Mouse (Mus musculus) T-helper 2 cell (primary cell): ENCODE measurements around the gene Srpk3.
"Not testable (repeated sequence)": the region's sequence is repeated elsewhere in the genome, so short reads cannot be mapped to it uniquely, and the experiment has no call there.

Source experiments
- in situ Hi-C: fragments of 300-600 bp; cut with MboI, MseI; formaldehyde crosslinking; loops from one replicate; pipeline ENCODE4 v1.15.1; 2025; ENCODE audit warnings: high pct_unique_total_duplicates

Srpk3 gene

DNA sequence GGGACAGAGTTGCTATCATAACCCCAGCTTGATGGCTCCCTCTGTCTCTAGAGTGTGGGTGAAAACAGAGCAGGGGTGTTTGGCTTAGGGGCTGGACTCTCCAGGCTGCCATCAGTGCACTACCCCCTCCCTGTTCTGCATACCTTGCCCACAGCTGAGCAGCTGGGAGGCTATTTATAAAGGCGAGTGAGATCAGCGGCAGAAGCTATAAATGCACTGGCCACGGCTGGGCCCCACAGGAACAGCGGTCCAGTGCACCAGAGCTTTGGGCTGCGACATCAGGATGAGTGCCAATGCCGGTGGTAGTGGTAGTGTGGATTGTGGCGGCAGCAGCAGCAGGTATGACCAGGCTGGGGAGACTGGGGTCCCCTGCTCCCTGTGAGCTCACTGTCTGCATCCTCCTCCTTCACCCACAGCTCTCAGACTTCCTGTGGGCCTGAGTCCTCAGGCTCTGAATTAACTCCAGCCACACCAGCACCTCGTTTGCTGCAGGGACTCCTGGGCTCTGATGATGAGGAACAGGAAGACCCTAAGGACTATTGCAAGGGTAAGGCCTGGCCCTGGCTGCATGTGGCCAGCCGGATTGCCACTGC, at the start of gene Srpk3:
Srpk3 (plus strand) TSS at position 238 of the 593 bp plus-strand sequence.
- in situ Hi-C loops: no loop called here

DNA sequence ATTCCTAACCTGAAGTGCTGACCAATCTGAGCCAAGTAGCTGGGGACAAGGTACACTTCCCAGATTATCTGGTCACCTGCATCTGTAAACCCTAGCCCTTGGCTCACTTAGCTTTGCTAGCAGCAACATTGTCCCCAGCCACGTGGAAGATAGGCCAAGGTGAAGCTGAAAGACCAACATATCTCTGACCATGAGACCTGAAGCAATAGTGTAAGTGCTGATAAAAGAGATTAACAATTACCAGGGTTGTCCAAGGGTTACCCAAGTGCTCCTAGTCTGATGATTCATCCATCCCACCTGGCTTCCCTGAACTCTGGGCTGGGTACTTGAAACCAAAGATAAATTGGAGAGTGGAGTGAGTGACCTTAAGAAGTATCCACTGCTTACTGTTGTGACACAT, 43.3 kb upstream of the Srpk3 start:
- in situ Hi-C loops: no loop called here

DNA sequence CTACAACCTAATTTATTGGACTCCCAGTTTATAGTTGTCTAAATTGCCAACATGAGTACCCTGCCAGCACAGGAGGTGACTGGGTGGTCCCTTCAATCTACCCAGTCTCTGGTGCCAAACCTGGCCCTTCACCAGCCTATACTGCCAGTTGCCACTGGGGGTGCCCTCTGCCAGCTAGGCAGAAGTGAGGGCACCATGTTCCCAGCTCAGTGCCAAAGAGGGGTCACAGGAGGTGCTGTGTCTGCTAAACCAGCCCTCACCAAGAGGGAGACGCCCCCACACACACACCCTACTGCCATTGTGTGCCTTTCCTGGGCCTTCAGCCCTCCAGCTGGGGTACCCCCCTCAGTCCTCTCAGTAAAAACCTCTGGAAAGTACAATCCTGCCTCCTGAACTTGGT, 36.0 kb upstream of the Srpk3 start:
- in situ Hi-C loops: no loop called here

DNA sequence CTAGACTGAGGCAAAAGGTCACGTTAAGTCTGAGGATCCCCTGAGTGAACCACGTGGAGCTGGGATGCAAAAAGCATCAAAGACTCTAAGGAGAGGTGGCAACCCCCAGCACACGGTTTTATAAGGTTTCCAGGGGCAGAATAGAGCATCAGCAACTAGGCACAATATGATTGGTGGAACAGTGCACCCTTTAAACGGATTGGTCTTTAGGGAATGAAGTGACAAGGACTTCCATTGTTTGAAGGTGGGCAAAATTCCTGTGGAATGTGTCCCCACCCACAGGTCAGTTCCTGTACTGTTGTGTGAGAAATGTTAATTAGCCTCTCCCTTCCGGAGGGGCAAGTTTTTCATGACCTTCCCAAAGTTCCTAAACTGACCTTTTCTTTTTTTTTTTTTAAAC, 35.1 kb upstream of the Srpk3 start:
- in situ Hi-C loops: no loop called here

DNA sequence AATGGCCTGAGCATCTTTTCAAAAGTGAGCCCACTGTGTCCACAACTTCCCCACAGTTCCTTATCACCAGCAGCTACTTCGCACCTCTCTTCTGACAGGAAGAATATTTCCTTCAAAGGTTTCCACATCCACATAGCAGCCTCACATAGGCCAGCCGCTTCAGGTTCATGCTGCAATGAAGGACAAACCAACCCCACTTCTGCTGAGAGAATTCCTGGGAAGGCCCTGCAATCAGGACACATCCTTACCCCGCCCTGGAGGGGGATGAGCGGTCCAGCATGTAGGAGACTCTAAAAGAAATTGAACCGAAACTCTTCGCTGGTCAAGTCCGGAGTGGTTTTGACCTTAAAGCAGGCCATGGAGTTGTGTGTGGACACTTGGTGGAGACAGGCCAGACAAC, 34.4 kb upstream of the Srpk3 start:
- in situ Hi-C loops: not testable (repeated sequence)

DNA sequence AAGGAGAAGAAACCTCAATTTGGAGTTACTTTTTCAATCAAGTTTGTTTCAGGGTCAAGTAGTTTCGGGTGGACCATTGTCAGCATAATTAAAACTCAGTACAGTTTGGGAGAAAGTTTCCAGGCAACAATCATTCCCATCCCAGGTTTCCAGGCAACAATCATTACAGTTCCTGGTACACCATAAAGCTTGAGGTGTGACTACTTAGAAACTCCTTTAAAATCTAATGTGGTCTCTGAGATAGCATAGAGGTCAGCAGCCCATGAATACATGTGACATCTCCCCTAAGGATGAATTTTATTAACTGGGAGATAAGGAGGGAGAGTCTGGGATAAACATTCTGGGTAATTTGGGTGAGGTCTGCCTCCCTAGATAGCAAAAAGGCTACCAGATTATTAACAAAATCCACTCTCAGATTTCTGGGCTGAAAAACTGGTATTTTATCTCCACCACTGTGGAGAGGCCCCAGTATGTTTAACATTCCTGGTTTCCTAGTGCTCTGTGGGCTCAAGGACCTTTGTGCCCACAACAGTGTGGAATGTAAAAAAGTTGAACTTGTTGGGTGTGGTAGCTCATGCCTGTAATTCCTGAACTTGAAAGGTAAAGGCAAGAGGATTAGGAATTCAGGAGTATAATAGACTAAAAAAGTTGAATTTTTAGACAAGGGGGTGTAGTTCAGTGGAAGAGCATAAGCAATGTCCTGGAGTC, 29.3 kb upstream of the Srpk3 start:
- in situ Hi-C loops: no loop called here

DNA sequence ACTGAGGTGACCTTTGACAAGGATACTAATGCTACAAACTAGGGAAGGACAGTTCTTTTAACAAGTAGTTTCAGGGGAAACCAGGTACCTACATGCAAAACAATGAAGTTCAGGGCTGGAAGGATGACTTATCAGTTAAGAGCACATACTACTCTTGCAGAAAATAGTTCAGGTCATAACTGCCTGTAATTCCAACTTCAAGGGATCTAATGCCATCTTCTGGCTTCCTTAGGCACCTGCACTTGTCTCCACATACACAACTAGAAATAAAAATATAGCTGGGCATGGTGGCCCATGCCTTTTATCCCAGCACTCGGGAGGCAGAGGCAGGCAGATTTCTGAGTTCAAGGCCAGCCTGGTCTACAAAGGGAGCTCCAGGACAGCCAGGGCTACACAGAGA, 25.2 kb upstream of the Srpk3 start:
- in situ Hi-C loops: no loop called here

DNA sequence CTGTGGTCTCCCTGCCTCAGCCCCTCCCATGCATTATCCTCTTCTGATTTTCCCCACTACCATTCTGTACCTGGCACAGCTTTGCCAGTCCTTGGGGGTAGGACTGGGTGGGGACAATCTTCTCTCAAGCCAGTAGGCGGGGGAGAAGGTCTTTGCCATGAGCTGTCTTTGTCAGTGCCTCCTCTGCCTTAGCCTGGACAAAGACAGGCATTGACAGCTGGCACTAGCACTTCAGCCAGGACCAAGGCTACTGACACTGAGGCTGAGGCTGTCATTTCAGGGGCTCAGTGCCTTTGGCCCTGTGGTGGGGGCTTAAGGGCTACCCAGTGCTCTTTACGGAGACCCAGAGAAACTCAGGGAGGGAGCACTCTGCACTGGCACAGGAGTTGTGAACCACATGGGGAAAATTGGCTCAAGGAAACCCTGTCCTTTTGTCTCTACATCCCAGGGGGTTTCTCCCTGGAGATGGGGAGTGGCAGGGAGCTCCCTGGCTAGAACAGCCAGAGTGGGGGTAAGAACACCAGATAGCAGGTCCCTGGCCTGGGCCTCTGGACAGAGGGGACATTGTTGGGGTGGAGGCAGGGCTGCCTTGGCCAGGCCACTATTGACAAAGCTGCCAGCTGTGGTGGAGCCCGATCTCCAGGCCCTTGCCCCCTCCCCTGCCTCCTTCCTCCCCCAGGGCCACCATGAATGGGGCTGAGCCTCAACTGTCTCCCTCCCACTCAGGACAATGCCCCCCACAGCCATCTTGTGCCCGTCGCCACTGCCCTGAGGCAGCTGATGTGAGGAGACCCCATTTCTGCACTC, 17.7 kb upstream of the Srpk3 start, which contains the start of gene Plxnb3:
Plxnb3 (plus strand) TSS at position 757 of the 807 bp plus-strand sequence.
- in situ Hi-C loops: no loop called here

DNA sequence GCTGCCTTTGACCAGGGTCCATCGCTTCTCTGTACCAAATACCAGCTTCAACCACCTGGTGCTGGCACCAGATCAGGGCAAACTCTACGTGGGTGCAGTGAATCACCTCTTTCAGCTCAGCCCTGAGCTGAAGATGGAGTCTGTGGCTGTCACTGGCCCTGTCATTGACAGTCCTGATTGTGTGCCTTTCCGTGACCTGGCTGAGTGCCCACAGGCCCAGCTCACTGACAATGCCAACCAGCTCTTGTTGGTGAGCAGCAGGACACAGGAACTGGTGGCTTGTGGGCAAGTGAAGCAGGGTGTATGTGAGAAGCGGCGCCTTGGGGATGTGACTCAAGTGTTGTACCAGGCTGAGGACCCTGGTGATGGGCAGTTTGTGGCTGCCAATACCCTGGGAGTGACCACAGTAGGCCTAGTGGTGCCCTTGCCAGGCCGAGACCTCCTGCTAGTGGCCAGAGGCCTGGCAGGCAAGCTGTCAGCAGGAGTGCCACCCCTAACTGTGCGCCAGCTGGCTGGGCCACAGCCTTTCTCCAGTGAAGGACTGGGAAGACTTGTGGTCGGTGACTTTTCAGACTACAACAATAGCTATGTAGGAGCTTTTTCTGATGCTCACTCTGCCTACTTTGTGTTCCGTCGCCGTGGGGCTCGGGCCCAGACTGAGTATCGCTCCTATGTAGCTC, 15.5 kb upstream of the Srpk3 start:
- in situ Hi-C loops: no loop called here

DNA sequence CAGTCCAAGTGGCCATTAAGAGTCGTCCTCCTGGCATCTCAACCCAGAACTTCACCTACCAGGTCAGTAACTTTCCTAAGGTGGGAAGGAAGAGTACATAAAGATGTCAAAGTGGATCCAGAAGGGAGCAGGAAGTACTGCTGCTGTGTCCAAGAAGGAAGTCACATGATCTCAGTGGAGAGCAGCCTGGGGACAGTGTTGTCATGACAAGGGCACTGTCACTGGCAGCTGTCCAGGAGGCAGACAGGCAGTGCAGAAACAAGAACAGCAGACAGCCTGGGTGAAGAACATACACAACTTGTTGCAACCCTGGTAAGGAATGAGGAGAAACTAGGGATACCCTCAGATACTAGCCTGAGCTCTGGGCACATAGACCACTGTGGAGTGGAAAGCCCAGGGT, 8.9 kb upstream of the Srpk3 start:
- in situ Hi-C loops: no loop called here

DNA sequence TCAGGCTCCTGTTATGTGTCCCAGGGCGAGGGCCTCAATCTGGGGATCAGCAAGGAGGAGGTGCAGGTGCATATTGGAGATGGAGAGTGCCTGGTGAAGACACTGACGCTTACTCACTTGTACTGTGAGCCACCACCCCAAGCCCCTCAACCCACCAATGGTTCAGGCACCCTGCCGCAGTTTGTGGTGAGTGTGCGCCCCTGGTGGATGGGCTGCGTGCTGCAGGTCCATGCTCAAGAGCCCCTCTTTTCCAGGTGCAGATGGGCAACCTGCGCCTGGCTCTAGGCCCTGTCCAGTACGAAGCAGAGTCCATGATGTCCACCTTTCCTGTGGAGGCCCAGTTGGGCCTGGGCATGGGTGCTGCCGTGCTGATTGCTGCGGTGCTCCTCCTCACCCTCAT, 6.9 kb upstream of the Srpk3 start:
- in situ Hi-C loops: no loop called here

DNA sequence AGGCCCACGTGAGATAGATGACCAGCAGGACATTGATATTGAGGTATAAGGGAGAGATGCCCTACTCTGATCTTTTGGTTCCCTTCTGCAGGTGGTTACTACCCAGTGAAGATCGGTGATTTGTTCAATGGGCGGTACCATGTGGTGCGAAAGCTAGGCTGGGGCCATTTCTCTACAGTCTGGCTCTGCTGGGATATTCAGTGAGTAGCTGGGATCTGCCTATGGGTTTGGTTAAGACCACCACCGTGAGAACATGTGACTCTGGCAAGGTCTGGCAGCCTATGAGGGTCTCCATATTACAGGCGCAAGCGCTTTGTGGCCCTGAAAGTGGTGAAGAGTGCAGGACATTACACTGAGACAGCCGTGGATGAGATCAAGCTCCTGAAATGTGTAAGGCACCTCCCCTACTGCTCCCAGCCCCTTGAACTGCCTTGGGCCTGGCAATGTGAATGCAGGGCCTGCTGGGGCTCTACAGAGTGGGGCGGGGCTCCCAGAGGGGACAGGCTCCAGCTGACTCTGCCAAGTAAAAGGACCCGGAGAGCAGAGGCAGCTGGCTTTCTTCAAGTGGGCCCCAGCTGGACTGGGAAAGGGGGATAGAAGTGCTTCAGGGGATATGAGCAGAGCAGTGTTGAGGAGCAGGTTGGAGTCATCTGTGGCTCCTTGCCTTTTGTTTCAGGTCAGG, 738 bp downstream of the Srpk3 start:
- in situ Hi-C loops: no loop called here

DNA sequence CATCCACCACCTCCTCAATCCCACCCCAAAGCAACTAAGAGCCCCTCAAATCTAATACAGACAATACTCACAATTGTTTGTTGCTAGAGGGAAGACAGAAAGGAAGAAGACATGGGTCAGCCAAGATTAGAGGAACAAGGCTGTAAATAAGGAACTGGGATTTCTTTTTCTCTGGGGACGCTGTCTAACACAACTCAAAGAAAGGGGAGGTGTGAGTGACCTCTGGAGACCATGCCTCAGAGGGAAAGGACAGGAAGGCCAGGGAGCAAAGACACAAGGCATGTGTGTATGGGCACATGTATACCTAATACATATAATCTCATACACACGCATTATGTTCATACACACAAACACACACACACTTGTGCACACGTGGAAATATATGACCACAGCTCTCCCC, 8.0 kb downstream of the Srpk3 start:
- in situ Hi-C loops: no loop called here

DNA sequence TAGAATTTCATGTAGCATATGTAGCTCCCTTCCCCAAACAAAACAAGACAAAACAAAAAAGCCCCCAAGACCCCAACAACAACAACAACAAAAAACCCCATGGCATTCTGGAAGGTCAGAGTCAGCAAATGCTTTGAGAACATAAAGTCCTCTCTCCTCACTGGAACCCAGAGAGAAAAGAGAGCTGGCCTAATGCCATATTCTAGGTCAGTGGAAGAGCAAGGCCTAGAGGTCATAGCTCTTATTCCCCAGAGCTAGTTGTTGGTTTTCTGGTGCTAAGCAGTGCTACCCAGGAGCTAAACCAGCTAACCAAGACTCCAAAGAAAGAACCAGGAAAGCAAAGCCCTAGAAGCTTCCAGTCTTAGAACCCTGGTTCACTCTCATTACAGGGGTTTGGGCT, 11.5 kb downstream of the Srpk3 start:
- in situ Hi-C loops: no loop called here

DNA sequence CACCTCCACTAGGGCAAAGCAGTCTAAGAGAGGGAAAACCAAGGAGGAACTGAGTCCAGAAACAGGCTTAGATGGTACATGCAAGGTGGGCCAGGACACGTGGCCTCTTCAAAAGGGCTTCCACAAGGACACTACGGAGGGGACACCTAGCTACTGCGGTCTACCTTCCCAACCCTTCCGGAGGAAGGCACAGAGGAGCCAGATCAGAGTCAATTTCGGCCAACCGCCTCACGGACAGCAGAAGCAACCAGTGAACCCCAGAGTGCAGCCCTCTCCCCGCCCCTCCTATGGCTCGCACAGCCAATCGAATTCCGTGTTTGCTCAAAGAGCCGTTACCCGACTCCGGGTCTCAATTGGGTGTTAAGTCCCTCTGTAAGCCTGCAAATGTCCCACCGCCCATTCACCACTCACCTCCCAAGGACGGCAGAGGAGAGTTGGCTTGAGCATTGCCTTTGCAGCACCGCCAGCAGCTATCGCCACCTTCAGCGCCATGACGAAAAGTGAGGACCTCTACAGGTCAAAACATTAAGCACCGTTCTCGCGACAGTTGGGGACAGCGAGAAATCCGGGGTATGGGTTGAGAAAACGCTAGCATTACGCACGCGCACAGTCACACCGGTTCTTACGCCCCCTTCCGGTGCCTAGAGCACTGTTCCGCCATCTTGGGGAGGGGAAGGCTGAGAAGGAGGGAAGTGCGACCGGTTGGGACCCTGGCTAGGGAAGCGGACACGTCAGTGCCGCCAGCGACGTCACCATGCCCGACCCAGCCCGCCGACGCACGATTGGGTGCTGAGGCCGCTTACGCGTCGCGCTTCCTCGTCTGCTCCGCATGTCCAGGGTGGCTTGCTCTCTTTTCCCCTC, 12.4 kb downstream of the Srpk3 start, which contains the start of the genes Idh3g and Ssr4:
Idh3g (minus strand) TSS at position 534 of the 861 bp plus-strand sequence.
Ssr4 (plus strand) TSS at position 665 of the 861 bp plus-strand sequence.
- in situ Hi-C loops: no loop called here

DNA sequence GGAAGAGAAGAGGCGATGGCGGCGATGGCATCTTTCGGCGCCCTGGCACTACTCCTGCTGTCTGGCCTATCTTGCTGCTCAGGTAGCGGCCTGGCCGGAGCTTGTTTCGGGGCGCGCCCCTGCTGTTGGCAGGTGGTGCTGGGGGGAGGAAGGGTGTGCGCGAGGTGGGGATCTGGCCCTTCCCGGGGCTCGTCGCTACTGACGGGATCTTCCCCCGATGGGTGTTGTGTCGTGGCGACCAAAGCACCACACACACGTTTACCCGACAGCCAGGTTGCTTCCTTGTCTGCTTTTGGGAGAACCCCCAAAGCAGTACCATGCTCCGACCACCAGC, 13.0 kb downstream of the Srpk3 start:
- in situ Hi-C loops: no loop called here

DNA sequence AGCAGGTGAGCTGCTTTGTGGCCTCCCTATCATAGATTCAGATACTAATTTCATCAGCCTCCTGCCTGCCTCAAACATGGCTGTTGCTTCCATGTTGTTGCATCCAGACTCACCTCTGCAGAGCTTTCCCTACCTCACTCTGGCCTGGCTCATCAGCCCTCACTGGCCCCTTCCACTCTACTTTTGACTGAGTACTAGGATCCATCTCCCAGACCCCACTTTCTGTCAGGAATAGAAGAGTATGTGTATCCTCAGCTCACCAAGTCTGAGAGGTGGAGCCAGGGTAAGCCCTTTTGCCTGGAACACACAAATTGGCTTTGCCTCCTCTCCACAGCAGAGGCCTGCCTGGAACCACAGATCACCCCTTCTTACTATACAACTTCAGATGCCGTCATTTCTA, 14.3 kb downstream of the Srpk3 start:
- in situ Hi-C loops: no loop called here

DNA sequence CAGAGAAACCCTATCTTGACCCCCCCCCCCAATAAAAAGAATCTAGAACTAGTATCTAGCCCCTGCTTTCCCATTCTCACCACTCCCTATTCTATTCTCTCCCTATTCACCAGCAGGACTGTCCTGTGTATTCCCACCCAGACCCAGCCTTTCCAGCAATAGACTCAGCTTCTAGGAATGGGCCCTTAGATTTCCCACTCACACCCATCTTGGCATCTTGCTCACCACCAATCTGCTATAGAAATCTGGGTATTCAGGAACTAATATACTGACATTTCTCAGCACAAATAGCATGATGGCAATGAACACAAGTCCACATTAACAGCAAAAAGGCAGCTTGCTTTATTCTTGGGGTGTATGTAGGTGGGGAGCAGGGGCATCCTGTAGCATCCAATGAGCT, 18.8 kb downstream of the Srpk3 start:
- in situ Hi-C loops: loop anchor here (5.0 kb wide), 1 partner anchor 154 kb away; no protein-coding TSS in a partner anchor

DNA sequence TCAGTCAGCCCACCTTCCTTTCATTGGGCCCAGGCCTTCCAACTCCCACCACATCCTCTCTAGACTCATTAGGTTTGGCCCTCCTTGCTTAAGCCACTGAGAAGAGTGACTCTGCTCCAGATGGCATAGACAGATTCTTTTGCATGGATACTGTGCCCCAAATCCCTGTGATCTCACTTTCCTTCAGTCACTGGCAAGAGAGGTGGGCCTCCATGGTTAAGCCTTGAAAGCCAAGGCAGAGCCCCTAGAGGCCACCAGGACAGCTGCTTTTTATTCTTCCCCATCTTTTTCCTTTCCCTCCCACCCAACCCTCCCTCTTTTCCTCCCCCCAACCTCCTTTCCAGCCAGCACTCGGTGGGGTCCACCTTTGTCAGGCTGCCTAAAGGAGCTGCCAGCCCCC, 19.3 kb downstream of the Srpk3 start:
- in situ Hi-C loops: loop anchor here (5.0 kb wide), 1 partner anchor 154 kb away; no protein-coding TSS in a partner anchor

DNA sequence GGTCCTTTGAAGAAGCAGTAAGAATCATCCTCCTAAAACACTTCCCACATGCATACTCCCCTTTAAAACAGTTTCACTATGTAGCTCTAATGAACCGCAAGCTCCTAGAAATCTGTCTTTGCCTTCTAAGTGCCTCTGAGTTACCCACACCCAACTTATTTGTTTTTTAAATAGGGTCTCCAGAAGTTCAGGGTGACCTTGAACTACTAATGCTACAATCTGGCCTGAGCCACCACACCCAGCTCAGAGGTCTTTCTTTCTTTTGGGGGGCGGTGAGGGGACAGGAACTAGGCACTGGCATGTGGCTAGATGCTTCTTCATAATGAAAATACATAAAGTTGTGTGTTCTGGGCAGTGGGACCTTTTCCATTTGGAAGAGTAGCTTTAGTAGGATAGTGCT, 23.3 kb downstream of the Srpk3 start:
- in situ Hi-C loops: no loop called here
